Mouse (Mus musculus): ENCODE results near the gene Cluap1. TPM values are rescaled to one million over a fixed set of nuclear protein-coding genes. Genes with fewer than 3 reads are reported as not detected.
"Not testable (repeated sequence)": the region's sequence is repeated elsewhere in the genome, so short reads cannot be mapped to it uniquely, and the experiment has no call there.

Cluap1 gene
- total RNA-seq, 1 experiment, result 12.6 TPM

- H3K27ac ChIP-seq (ENCODE audit: insufficient read depth, low read depth, low read length, poor library complexity, severe bottlenecking), result no peak overlapping the region
- H3K4me3 ChIP-seq (ENCODE audit: insufficient read depth in 1 of 2, low read depth in 1 of 2, low read length in 2 of 2, poor library complexity in 1 of 2, severe bottlenecking in 1 of 2), result no peak overlapping the region
- DNase-seq (ENCODE audit: low read depth, low spot score), result no peak
- TF ChIP-seq CHD2 (IDR thresholded peaks at IDR 0.05; ENCODE audit: low read depth, low read length), result no peak
- TF ChIP-seq MAFK (IDR thresholded peaks at IDR 0.05; ENCODE audit: insufficient read depth, low read depth, low read length), result no peak
- no peaks in the 10 kb centered on the region for H3K9me3 ChIP-seq (ENCODE audit: control insufficient read depth, insufficient read depth, low read depth, low read length)
- in situ Hi-C loops (cut with MboI; ENCODE audit: low sequenced_read_pairs in 2 of 2, unreplicated experiment in 2 of 2), result no loop called here
- no peaks in the 10 kb centered on the region for H3K4me1 ChIP-seq (ENCODE audit: control insufficient read depth in 2 of 2, insufficient read depth in 2 of 2, low read length in 2 of 2, poor library complexity in 1 of 2)
- H3K36me3 ChIP-seq (ENCODE audit: control insufficient read depth, insufficient read depth, low read length, poor library complexity, severe bottlenecking), result no peaks in the 10 kb centered on the region
- H3K9ac ChIP-seq (ENCODE audit: insufficient read depth, low read depth, low read length, poor library complexity, severe bottlenecking), result no peak overlapping the region
Measured at GRCm38 (mm10) chr16:3965534-3965933, 56.9 kb downstream of the Cluap1 start.

GRCm38 (mm10) chr16:3974456-3974855, 65.9 kb downstream of the Cluap1 start:
- in situ Hi-C loops (cut with MboI; ENCODE audit: low sequenced_read_pairs in 2 of 2, unreplicated experiment in 2 of 2); H3K36me3 ChIP-seq (ENCODE audit: control insufficient read depth, insufficient read depth, low read length, poor library complexity, severe bottlenecking); H3K27ac ChIP-seq (ENCODE audit: insufficient read depth, low read depth, low read length, poor library complexity, severe bottlenecking); H3K9me3 ChIP-seq (ENCODE audit: control insufficient read depth, insufficient read depth, low read depth, low read length): not testable (repeated sequence)
- H3K4me1 ChIP-seq (ENCODE audit: control insufficient read depth in 2 of 2, insufficient read depth in 2 of 2, low read length in 2 of 2, poor library complexity in 1 of 2), result peaks cover 8 to 26% of the 10 kb centered on the region in 2 experiments
- peak; percentile 28; the same call in 1 of the 2 replicates for TF ChIP-seq CHD2 (IDR thresholded peaks at IDR 0.05; ENCODE audit: low read depth, low read length)
- peak overlapping the region in 1 of 2 experiments; percentile 35; a peak in 1 of 4 replicates for H3K4me3 ChIP-seq (ENCODE audit: insufficient read depth in 1 of 2, low read depth in 1 of 2, low read length in 2 of 2, poor library complexity in 1 of 2, severe bottlenecking in 1 of 2)
- H3K9ac ChIP-seq (ENCODE audit: insufficient read depth, low read depth, low read length, poor library complexity, severe bottlenecking), result 0 out of 2 replicates have a peak overlapping the region, but pooled peaks have one; percentile 19
- DNase-seq (ENCODE audit: low read depth, low spot score), result peak; percentile 16

GRCm38 (mm10) chr16:3975658-3976057, 67.1 kb downstream of the Cluap1 start:
- Histone ChIP-seq H3K4me1 (ENCODE audit: control insufficient read depth in 2 of 2, insufficient read depth in 2 of 2, low read length in 2 of 2, poor library complexity in 1 of 2) (peaks cover 8 to 26% of the 10 kb centered on the region in 2 experiments), H3K36me3 (ENCODE audit: control insufficient read depth, insufficient read depth, low read length, poor library complexity, severe bottlenecking) (peaks cover 15% of the 10 kb centered on the region), H3K27ac (ENCODE audit: insufficient read depth, low read depth, low read length, poor library complexity, severe bottlenecking) (no peak overlapping the region), H3K9me3 (ENCODE audit: control insufficient read depth, insufficient read depth, low read depth, low read length) (no peaks in the 10 kb centered on the region), H3K4me3 (ENCODE audit: insufficient read depth in 1 of 2, low read depth in 1 of 2, low read length in 2 of 2, poor library complexity in 1 of 2, severe bottlenecking in 1 of 2) (peak overlapping the region in 1 of 2 experiments; percentile 42; a peak in 1 of 4 replicates), H3K9ac (ENCODE audit: insufficient read depth, low read depth, low read length, poor library complexity, severe bottlenecking) (no peak overlapping the region)
- TF ChIP-seq MAFK (IDR thresholded peaks at IDR 0.05; ENCODE audit: insufficient read depth, low read depth, low read length) (no peak), ZNF384 (IDR thresholded peaks at IDR 0.05; ENCODE audit: low read depth, low read length) (no peak), CHD2 (IDR thresholded peaks at IDR 0.05; ENCODE audit: low read depth, low read length) (no peak), ZC3H11A (IDR thresholded peaks at IDR 0.05; ENCODE audit: borderline replicate concordance, low read depth, low read length) (no peak), HCFC1 (IDR thresholded peaks at IDR 0.05; ENCODE audit: borderline replicate concordance, insufficient read depth, low read length) (no peak)
- DNase-seq (ENCODE audit: low read depth, low spot score), result peak; percentile 22
- in situ Hi-C loops (cut with MboI; ENCODE audit: low sequenced_read_pairs in 2 of 2, unreplicated experiment in 2 of 2), result no loop called here

GRCm38 (mm10) chr16:3976251-3976671, 67.7 kb downstream of the Cluap1 start, which contains the start of gene Nlrc3:
Nlrc3 (minus strand) TSS chr16:3976632.
- in situ Hi-C loops (cut with MboI; ENCODE audit: low sequenced_read_pairs in 2 of 2, unreplicated experiment in 2 of 2), result no loop called here
- DNase-seq (ENCODE audit: low read depth, low spot score), result no peak
- no peaks in the 10 kb centered on the region for H3K9me3 ChIP-seq (ENCODE audit: control insufficient read depth, insufficient read depth, low read depth, low read length)
- H3K36me3 ChIP-seq (ENCODE audit: control insufficient read depth, insufficient read depth, low read length, poor library complexity, severe bottlenecking), result peaks cover 21% of the 10 kb centered on the region
- no peak for TF ChIP-seq MAFK (IDR thresholded peaks at IDR 0.05; ENCODE audit: insufficient read depth, low read depth, low read length)
- no peak for TF ChIP-seq CHD2 (IDR thresholded peaks at IDR 0.05; ENCODE audit: low read depth, low read length)
- no peak for TF ChIP-seq ZC3H11A (IDR thresholded peaks at IDR 0.05; ENCODE audit: borderline replicate concordance, low read depth, low read length)
- no peak for TF ChIP-seq HCFC1 (IDR thresholded peaks at IDR 0.05; ENCODE audit: borderline replicate concordance, insufficient read depth, low read length)
- TF ChIP-seq ZNF384 (IDR thresholded peaks at IDR 0.05; ENCODE audit: low read depth, low read length), result no peak
- peaks cover 8 to 26% of the 10 kb centered on the region in 2 experiments for H3K4me1 ChIP-seq (ENCODE audit: control insufficient read depth in 2 of 2, insufficient read depth in 2 of 2, low read length in 2 of 2, poor library complexity in 1 of 2)
- H3K4me3 ChIP-seq (ENCODE audit: insufficient read depth in 1 of 2, low read depth in 1 of 2, low read length in 2 of 2, poor library complexity in 1 of 2, severe bottlenecking in 1 of 2), result peak within 1 kb of the TSS; percentile 7 to 42; a peak in 1 of 4 replicates
- peak within 1 kb of the TSS; percentile 24; the same call in 1 of the 2 replicates for H3K9ac ChIP-seq (ENCODE audit: insufficient read depth, low read depth, low read length, poor library complexity, severe bottlenecking)
- H3K27ac ChIP-seq (ENCODE audit: insufficient read depth, low read depth, low read length, poor library complexity, severe bottlenecking), result peak within 1 kb of the TSS; percentile 8; the same call in 1 of the 2 replicates

GRCm38 (mm10) chr16:3976712-3977111, 68.1 kb downstream of the Cluap1 start:
- Histone ChIP-seq H3K9ac (ENCODE audit: insufficient read depth, low read depth, low read length, poor library complexity, severe bottlenecking) (no peak overlapping the region), H3K36me3 (ENCODE audit: control insufficient read depth, insufficient read depth, low read length, poor library complexity, severe bottlenecking) (peaks cover 24% of the 10 kb centered on the region), H3K4me3 (ENCODE audit: insufficient read depth in 1 of 2, low read depth in 1 of 2, low read length in 2 of 2, poor library complexity in 1 of 2, severe bottlenecking in 1 of 2) (no peak overlapping the region), H3K9me3 (ENCODE audit: control insufficient read depth, insufficient read depth, low read depth, low read length) (no peaks in the 10 kb centered on the region), H3K27ac (ENCODE audit: insufficient read depth, low read depth, low read length, poor library complexity, severe bottlenecking) (no peak overlapping the region), H3K4me1 (ENCODE audit: control insufficient read depth in 2 of 2, insufficient read depth in 2 of 2, low read length in 2 of 2, poor library complexity in 1 of 2) (peaks cover 8 to 26% of the 10 kb centered on the region in 2 experiments)
- DNase-seq (ENCODE audit: low read depth, low spot score), result peak; percentile 12
- TF ChIP-seq ZC3H11A (IDR thresholded peaks at IDR 0.05; ENCODE audit: borderline replicate concordance, low read depth, low read length) (no peak), HCFC1 (IDR thresholded peaks at IDR 0.05; ENCODE audit: borderline replicate concordance, insufficient read depth, low read length) (no peak), MAFK (IDR thresholded peaks at IDR 0.05; ENCODE audit: insufficient read depth, low read depth, low read length) (no peak), CHD2 (IDR thresholded peaks at IDR 0.05; ENCODE audit: low read depth, low read length) (no peak), ZNF384 (IDR thresholded peaks at IDR 0.05; ENCODE audit: low read depth, low read length) (no peak)
- in situ Hi-C loops (cut with MboI; ENCODE audit: low sequenced_read_pairs in 2 of 2, unreplicated experiment in 2 of 2), result no loop called here

Data from ES-E14 (cell line).